Mouse (Mus musculus) brain, embryonic 18.5 days (tissue): Measurements from ENCODE around the gene Trim43b.
"Not testable (repeated sequence)": the region's sequence is repeated elsewhere in the genome, so short reads cannot be mapped to it uniquely, and the experiment has no call there.

Experiments used
- DNase-seq: peaks from one replicate; pipeline ENCODE4 v3.0.0-alpha.2; 2012; ENCODE audit warnings: low read depth, low spot score

Gene Trim43b

DNA sequence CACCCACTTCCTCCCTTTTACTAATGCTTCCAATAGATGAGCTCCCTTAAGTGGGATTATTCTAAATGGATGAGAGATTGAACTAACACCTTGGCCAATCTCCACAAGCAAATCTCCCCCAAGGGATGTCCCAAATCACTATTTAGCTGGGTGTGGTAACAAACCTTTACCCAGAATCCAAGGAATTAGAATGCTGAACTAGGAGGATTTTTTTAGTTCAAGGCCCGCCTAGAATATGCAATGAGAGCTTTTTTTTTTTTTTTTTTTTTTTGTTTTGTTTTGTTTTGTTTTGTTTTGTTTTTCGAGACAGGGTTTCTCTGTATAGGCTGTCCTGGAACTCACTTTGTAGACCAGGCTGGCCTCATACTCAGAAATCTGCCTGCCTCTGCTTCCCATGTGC lies at the start of gene Trim43b:
TSS of gene Trim43b (minus strand) at position 101 of the 400 bp plus-strand sequence.
- DNase-seq = not testable (repeated sequence)

DNA sequence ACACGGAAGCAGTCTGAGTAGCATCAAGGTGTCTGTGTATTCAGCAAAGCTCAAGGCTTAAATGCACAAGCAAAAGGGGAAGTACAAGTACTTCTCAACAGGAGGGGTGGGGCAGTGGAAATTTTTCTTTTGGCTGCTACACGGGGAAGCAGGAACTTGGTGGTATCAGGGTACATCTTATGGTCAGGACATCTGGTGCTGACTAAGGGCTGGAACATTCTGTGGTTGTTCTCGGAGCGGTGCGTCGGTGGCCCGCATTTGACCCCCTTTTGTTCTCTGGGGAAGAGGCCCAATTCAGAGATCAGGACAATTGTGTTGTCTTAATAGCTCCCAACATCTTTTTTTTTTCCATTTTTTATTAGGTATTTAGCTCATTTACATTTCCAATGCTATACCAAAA lies 11.9 kb upstream of the Trim43b start:
- DNase-seq = not testable (repeated sequence)

DNA sequence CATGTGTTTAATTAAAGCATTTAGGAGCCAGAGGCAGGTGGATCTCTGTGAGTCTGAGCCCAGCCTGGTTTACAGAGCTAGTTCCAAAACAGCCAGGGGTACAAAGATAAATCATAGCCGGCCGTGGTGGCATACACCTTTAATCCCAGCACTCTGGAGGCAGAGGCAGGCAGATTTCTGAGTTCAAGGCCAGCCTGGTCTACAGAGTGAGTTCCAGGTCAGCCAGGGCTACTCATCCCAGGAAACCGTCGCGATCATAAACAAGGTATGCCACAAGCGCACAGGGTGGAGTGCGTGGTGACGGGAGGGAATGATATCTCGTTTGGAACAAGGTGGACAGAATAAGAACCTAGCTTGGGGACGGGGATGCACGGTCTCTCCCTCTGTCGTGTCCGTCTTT lies 5.9 kb downstream of the Trim43b start:
- not testable (repeated sequence) for DNase-seq

DNA sequence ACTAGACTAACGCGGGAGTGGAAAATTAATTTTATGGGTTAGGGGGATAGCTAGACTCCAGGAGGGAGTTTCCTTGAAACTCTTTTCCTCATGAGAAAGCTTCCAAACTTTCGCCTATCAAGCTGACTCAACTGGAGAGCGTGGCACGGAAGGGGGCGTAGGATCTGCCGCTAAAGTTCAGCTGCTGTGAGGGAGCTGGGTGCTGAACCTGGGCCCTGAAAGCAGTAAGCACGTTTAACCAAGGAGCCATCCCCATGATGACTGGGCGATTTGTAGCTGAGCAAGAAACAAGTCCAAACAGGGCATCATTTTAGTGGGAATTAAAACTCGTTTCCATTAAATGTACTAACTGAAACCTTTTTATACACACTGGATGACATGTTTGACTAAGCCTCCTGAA lies 13.0 kb downstream of the Trim43b start:
- not testable (repeated sequence) for DNase-seq

DNA sequence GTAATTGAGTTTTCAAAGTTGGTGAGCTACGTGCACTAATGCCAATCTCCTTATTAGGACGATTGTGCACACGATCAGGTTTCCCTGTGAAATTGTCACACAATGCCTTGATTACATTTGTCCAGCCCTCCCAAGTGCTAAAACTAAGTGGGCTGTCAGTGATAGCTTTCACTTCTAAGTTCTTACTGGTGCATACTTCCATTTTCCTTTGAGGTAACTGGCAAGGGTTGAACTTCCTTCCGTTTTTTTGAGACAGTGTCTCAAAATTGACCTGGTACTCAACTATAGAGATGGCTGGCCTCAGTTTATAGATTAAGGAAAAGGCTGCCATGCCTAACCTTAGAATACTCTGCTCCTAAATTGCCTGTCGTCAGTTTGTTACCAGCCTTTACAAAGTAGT lies 16.1 kb downstream of the Trim43b start:
- not testable (repeated sequence) for DNase-seq

DNA sequence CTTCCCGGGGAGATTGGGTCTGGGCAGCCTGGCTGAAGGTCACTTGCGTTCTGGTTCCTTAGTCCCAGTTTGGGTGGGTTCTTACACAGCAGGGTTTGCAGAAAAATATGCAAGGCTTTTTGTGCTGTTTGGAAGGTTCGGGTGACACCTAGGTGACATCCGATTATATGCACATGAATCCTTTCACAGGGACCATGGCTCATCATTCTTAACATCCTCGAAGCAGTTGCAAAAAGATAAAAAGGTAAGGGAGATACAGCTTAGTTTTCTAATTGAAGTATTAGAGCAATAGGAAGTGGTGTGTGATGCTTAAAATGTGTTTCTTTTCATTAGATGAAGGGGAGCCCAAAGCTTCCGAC lies 25.5 kb downstream of the Trim43b start:
- DNase-seq = not testable (repeated sequence)

DNA sequence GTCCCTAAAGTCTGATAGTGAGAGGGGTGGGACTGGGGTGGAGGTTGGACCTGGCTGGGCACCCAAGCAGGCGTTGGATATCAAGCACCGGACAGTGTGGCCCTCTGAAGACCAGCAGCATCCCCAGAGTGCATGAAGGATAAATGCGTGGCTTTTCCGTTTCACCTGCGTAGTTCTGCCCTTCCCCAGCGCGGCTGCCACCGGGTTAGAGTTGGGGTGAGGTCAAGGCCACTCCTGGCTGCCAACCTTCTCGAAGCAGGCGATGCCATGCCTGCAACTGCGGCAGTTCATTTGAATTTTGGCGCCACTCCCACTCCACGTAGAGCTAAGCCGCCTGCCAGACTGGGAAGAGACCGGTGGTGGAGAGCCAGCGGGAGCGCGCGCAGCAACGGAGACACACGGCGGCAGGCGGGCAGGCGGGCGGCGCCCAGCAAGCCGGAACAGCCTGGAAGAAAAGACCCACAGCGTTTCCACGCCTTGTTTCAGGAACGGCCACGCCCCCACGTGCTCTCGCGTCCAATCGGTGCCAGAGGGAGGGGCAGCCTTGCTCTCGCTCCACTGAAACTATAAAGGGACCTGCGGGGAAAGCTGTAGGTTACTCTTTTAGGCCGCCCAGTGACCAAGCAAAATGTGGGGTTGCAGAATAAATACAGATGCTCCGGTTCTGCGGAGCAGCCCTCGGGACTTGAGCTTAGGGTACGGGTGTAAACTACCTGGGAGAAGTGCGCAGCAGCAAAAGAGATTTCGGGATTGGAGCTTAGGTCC lies 26.1 kb downstream of the Trim43b start:
- DNase-seq = not testable (repeated sequence)
